Mouse (Mus musculus) C2C12 (cell line): ENCODE measurements around the gene Stk10.

ENCODE experiments used
- CTCF ChIP-seq: IDR thresholded peaks from one replicate; pipeline ENCODE4 v1.5.1; 2011; ENCODE audit not compliant: control insufficient read depth, insufficient read depth, insufficient read length
- MYOG ChIP-seq: IDR thresholded peaks from one replicate; pipeline ENCODE4 v1.6.1; 2011; ENCODE audit not compliant: control insufficient read depth, insufficient read length; ENCODE audit errors: extremely low read depth
- USF1 ChIP-seq: IDR thresholded peaks from one replicate; pipeline ENCODE4 v1.6.1; 2011; ENCODE audit warnings: low read depth, mild to moderate bottlenecking, control low read depth, moderate library complexity

- no peak for TF ChIP-seq CTCF
- no peak for TF ChIP-seq MYOG
- no peak for TF ChIP-seq USF1
Measured at GRCm38 (mm10) chr11:32587191-32588089, 54.3 kb downstream of the Stk10 start.
